Mouse (Mus musculus): ENCODE data around the gene Pth2. TPM values are rescaled to one million over a fixed set of nuclear protein-coding genes. Genes with fewer than 3 reads are reported as not detected.

Pth2 gene
- not detected for polyA plus RNA-seq (2017; shearing (Covaris generic))

GRCm38 (mm10) chr7:45180896-45181477, at the start of gene Pth2:
TSS of gene Pth2 (plus strand) at chr7:45180995.

GRCm38 (mm10) chr7:45135993-45136567, 44.7 kb upstream of the Pth2 start, which contains the start of the genes Gm45713 and Flt3l:
TSS of gene Gm45713 (minus strand) at chr7:45136231.
TSS of gene Flt3l (minus strand) at chr7:45136432.

GRCm38 (mm10) chr7:45154096-45154992, 26.5 kb upstream of the Pth2 start, which contains the start of the genes Pih1d1 and Aldh16a1:
TSS of gene Pih1d1 (plus strand) at chr7:45154303.
TSS of gene Aldh16a1 (minus strand) at chr7:45154584.

DNA sequence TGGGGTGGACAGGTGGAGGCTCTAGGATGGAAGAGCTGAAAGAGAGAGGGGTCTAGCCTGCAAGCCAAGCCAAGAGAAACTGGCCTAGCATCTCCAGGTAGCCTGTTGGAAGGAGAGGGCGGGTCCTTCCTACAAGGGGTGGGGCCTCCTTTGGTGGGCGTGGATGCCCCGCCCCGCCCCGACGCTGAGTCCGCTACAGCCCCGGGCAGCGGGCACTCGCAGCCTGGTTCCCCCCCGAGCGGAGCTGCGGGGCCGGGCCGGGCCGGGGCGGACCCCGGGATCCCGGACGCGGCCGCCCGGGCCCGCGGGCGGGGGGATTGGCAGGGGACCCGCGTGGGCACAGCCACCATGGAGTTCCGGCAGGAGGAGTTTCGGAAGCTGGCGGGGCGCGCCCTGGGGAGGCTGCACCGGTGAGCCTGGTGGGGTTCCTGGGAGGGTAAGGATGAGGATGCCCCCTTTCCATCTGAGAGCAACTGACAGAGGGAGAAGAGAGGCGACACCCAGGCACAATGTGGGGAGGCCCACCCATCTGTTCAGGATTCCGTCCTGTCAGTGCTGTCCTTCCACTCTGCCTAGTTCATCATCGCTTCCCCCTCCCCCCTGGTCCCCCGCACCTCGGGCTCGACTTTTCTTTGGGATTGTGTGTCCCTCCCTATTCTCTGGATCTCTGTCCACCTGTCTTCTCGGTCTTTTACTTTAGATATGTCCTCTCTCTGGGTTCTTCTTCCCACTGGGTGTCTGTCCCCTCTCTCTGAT, 16.9 kb upstream of the Pth2 start, which contains the start of gene Slc17a7:
TSS of gene Slc17a7 (plus strand) at position 215 of the 756 bp plus-strand sequence.

DNA sequence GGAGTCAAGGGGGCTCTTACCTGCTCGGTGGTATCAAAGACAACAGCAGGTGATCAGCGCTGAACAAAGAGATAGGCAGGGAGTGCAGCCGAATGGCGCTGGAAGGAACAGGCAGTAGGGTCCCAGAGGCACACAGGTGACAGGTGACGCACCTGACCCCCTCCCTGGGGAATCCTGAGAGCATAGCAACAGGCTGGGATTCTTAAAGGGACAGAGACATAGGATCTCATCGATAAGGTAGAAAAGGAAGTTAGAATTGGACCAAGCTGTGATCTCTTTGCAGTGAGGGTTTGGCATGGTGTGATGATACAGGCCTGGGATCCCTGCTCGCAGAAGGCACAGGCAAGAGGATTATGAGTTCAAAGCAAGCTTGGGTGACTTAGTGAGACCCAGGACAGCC, 1.3 kb upstream of the Pth2 start, which contains the start of gene Gfy:
TSS of gene Gfy (minus strand) at position 101 of the 400 bp plus-strand sequence.

GRCm38 (mm10) chr7:45204380-45205143, 23.8 kb downstream of the Pth2 start, which contains the start of gene Ccdc155:
TSS of gene Ccdc155 (minus strand) at chr7:45204892.

DNA sequence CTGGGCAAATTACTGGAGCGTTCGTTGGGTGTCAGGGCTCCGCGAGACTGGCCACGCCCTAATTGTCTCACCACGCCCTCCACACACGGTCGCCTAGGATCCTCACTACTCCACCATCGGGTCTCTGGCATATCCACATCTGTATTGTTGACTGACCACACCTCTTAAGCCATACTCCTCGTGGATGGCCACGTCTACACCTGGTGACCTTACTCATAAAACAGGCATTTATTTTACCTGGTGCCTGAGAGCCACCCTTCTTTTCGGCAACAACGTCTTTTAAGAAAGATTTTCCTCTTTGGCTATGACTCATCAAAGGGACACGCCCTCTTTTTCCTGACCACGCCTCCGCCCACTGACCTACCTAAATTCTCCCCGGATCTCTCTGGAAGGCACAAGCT, 31.1 kb downstream of the Pth2 start, which contains the start of gene Dkkl1:
TSS of gene Dkkl1 (minus strand) at position 297 of the 401 bp plus-strand sequence.

DNA sequence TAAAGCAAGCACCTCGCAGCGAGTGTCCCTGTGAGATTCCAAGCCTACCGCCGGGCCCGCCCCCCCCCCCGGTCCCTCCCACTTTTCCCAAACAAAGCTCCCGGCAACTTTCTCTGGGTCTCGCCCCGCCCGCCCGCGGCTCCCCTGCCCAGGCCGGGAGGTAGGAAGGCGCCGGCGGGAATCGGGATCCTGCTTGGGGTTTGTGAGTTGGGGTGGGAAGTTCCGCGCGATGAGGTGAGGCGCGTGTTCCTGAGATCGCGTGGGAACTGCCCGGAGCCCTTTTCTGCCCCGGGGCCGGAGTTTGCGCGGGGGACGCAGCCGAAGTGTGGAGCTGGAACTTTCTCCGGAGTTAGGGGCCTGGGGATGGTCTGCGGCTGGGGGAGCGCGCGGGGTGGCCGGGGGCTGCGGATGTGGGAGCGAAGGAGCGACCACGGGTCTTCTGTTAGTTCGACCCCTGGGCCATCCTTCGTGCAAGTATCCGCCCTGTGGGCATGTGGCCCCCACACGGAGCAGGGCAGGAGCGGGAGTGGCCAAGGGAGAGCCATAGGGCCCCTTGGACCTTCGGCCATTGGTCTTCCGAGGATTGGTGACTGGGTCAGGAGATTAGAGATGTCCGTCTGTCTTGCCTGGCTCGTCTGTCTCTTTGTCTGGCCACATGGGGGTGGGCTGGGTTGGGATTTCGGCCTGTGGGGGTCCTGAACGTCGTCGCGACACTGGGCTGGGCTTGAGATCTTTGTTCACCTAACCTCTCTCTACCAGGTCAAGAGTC, 35.1 kb downstream of the Pth2 start, which contains the start of gene Tead2:
TSS of gene Tead2 (plus strand) at position 81 of the 769 bp plus-strand sequence.

Other genes starting within 250 kb of the Pth2 start
- under 1 TPM in 1 of 2 experiments, not detected in 1; 0.97 TPM for gene Tsks, start 237.8 kb upstream of the Pth2 start, polyA plus RNA-seq (2017; shearing (Covaris generic))
- gene Cpt1c, start 206.1 kb upstream of the Pth2 start, polyA plus RNA-seq (2017; shearing (Covaris generic)) = 1 to 10 TPM; 1.7 to 2.5 TPM
- 100 to 1,000 TPM; 148 to 162 TPM for gene Prmt1, start 194.4 kb upstream of the Pth2 start, polyA plus RNA-seq (2017; shearing (Covaris generic))
- gene Irf3, start 183.3 kb upstream of the Pth2 start, polyA plus RNA-seq (2017; shearing (Covaris generic)) = 100 to 1,000 TPM; 224 to 233 TPM
- 10 to 100 TPM; 23.6 to 30.4 TPM for gene Bcl2l12, start 182.3 kb upstream of the Pth2 start, polyA plus RNA-seq (2017; shearing (Covaris generic))
- gene Scaf1, start 164.6 kb upstream of the Pth2 start, polyA plus RNA-seq (2017; shearing (Covaris generic)) = 10 to 100 TPM; 34.5 to 35.4 TPM
- gene Rras, start 163.0 kb upstream of the Pth2 start, polyA plus RNA-seq (2017; shearing (Covaris generic)) = 10 to 100 TPM; 30.9 to 34.3 TPM
- gene Prr12, start 128.1 kb upstream of the Pth2 start, polyA plus RNA-seq (2017; shearing (Covaris generic)) = 1 to 10 TPM; 2.2 to 4.1 TPM
- 100 to 1,000 TPM in 1 of 2 experiments, 10 to 100 TPM in 1; 99.4 to 115 TPM for gene Nosip, start 118.6 kb upstream of the Pth2 start, polyA plus RNA-seq (2017; shearing (Covaris generic))
- gene Prrg2, start 118.3 kb upstream of the Pth2 start, polyA plus RNA-seq (2017; shearing (Covaris generic)) = 1 to 10 TPM; 2.7 to 4.1 TPM
- gene Rcn3, start 88.8 kb upstream of the Pth2 start, polyA plus RNA-seq (2017; shearing (Covaris generic)) = 10 to 100 TPM in 1 of 2 experiments, 1 to 10 TPM in 1; 3.5 to 13.7 TPM
- gene Fcgrt, start 77.1 kb upstream of the Pth2 start, polyA plus RNA-seq (2017; shearing (Covaris generic)) = 1 to 10 TPM; 1.1 to 5.2 TPM
- gene Rps11, start 56.6 kb upstream of the Pth2 start, polyA plus RNA-seq (2017; shearing (Covaris generic)) = 1,000 to 10,000 TPM; 2,095 to 2,158 TPM
- gene Rpl13a, start 52.2 kb upstream of the Pth2 start, polyA plus RNA-seq (2017; shearing (Covaris generic)) = 1,000 to 10,000 TPM; 2,041 to 2,586 TPM
- not detected for gene Gm45713, start 44.8 kb upstream of the Pth2 start, polyA plus RNA-seq (2017; shearing (Covaris generic))
- 100 to 1,000 TPM; 207 to 313 TPM for gene Flt3l, start 44.6 kb upstream of the Pth2 start, polyA plus RNA-seq (2017; shearing (Covaris generic))
- 10 to 100 TPM; 53.5 to 57.9 TPM for gene Pih1d1, start 26.7 kb upstream of the Pth2 start, polyA plus RNA-seq (2017; shearing (Covaris generic))
- gene Aldh16a1, start 26.4 kb upstream of the Pth2 start, polyA plus RNA-seq (2017; shearing (Covaris generic)) = 10 to 100 TPM; 50.3 to 78.2 TPM
- under 1 TPM in 1 of 2 experiments, not detected in 1; 0.16 TPM for gene Slc17a7, start 17.0 kb upstream of the Pth2 start, polyA plus RNA-seq (2017; shearing (Covaris generic))
- gene Gfy, start 1.4 kb upstream of the Pth2 start, polyA plus RNA-seq (2017; shearing (Covaris generic)) = not detected
- under 1 TPM; 0.24 to 0.70 TPM for gene Ccdc155, start 23.9 kb downstream of the Pth2 start, polyA plus RNA-seq (2017; shearing (Covaris generic))
- 10 to 100 TPM; 23.4 to 31.7 TPM for gene Dkkl1, start 31.2 kb downstream of the Pth2 start, polyA plus RNA-seq (2017; shearing (Covaris generic))
- 1 to 10 TPM; 3.8 to 5.8 TPM for gene Tead2, start 34.8 kb downstream of the Pth2 start, polyA plus RNA-seq (2017; shearing (Covaris generic))
- gene Cd37, start 58.1 kb downstream of the Pth2 start, polyA plus RNA-seq (2017; shearing (Covaris generic)) = 100 to 1,000 TPM; 565 to 611 TPM
- gene Slc6a16, start 60.1 kb downstream of the Pth2 start, polyA plus RNA-seq (2017; shearing (Covaris generic)) = under 1 TPM in 1 of 2 experiments, not detected in 1; 0.40 TPM
- gene Slc6a21, start 96.5 kb downstream of the Pth2 start, polyA plus RNA-seq (2017; shearing (Covaris generic)) = under 1 TPM; 0.18 to 0.38 TPM
- 10 to 100 TPM in 1 of 2 experiments, 1 to 10 TPM in 1; 9.5 to 13.8 TPM for gene Trpm4, start 152.8 kb downstream of the Pth2 start, polyA plus RNA-seq (2017; shearing (Covaris generic))
- gene Hrc, start 154.3 kb downstream of the Pth2 start, polyA plus RNA-seq (2017; shearing (Covaris generic)) = not detected
- under 1 TPM; 0.36 to 0.60 TPM for gene Ppfia3, start 186.0 kb downstream of the Pth2 start, polyA plus RNA-seq (2017; shearing (Covaris generic))
- under 1 TPM in 1 of 2 experiments, not detected in 1; 0.90 TPM for gene Lin7b, start 189.6 kb downstream of the Pth2 start, polyA plus RNA-seq (2017; shearing (Covaris generic))
- 100 to 1,000 TPM; 192 to 196 TPM for gene Snrnp70, start 214.7 kb downstream of the Pth2 start, polyA plus RNA-seq (2017; shearing (Covaris generic))
- gene Kcna7, start 224.7 kb downstream of the Pth2 start, polyA plus RNA-seq (2017; shearing (Covaris generic)) = under 1 TPM in 1 of 2 experiments, not detected in 1; 0.17 TPM
- gene Ntf5, start 232.7 kb downstream of the Pth2 start, polyA plus RNA-seq (2017; shearing (Covaris generic)) = under 1 TPM; 0.71 to 0.96 TPM
- not detected for gene Lhb, start 239.8 kb downstream of the Pth2 start, polyA plus RNA-seq (2017; shearing (Covaris generic))

All from inflammation-experienced regulatory T-cells (primary cell).